Mouse (Mus musculus): ENCODE results near the gene Fzd4.

Gene Fzd4

DNA sequence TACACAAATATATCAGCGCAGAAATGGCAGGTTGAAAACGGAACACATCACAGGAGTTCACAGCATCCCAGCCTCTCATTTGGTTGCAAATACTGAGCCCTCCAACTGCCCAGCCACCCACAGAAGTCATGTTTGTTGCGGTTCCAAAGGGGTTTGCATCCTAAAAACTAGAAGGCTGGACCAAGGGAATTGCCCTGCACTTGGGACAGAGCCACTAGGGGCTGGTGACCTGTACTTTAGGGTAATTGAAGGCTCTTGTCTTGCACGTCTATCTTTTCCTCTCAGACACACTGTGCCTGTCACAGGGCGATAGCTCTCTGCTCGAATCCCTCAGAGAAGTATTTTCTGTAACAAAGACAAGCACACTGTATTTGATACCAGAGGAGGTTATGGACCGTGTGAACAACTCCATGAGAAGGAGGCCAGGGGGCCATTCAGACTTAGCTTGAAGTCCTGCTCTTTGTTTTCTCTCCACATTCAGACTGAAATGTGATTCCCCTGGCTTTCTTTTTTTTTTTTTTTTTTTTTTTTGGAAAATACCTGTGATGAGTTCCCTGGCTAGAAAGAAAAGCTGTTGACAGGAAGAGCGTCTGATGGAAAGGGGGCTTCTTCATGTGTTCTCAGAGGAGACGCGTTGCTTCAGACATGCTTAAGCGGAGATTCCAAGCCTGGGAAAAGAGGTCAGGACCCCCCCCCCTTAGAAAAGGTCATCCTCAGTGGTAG is 2.9 kb upstream of the Fzd4 start:
- no peak for DNase-seq (ENCODE audit: low spot score)

DNA sequence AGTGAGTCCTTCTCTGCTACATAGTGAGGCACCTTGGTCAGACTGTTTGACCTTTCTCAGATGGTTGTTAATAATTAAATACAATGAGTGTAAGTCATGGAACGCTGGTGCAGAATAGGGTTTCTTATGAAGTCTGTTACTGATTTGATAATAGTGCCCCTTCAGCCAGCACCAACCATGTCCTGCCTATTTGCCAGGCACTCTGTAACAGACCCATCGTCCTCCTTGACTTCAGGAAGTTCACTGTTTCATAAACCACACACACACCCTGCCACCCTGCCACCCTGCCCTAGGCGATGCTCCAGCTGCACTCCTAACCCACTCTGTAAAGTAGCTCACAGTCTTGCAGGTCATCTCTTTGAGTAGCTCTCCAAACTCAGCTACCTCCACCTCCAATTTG is 2.2 kb upstream of the Fzd4 start:
- DNase-seq (ENCODE audit: low spot score) = no peak

DNA sequence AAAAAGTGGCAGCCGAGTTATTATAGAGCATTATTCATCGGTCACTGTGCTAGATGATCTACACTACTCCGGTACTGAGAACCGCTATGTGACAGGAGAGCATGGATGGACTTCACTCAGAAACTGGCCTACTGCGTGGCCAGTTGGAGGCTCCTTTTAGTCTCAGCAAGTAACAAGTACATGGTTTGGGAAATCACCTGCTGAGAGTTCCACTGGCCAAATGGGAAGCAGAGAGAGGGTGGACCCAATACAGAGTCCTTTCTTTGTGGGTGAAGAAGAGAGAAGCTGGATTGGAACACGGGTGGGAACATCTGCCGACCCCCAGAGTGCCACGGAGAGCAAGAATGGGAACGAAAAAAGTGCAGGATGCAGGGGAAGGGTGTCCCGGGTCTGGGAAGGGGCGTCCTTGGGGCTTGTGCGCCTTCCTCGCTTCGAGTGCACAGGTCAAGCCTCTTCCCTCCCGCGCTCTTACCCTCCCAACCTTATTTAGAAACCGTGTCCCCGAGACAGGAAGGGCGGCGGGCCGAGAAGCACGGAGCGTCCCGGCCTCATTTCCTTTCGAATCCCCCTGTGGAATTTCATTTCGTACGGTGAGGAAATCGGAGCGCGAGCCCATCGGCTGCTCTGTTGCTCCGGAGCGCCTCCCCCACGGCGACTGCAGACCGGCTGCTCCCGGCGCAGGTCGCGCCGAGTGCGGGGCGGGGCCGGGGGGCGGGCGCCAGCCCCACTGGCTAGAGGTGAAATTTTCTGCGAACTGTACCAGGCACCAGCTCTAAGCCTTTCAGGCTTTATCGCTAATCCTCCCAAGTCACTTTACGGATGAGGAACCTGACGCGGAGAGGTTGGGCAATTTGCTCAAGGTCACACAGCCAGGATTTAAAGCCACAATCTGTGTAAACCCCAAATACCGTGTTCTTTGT is 842 bp upstream of the Fzd4 start:
- peak; percentile 44 for DNase-seq (ENCODE audit: low spot score)

DNA sequence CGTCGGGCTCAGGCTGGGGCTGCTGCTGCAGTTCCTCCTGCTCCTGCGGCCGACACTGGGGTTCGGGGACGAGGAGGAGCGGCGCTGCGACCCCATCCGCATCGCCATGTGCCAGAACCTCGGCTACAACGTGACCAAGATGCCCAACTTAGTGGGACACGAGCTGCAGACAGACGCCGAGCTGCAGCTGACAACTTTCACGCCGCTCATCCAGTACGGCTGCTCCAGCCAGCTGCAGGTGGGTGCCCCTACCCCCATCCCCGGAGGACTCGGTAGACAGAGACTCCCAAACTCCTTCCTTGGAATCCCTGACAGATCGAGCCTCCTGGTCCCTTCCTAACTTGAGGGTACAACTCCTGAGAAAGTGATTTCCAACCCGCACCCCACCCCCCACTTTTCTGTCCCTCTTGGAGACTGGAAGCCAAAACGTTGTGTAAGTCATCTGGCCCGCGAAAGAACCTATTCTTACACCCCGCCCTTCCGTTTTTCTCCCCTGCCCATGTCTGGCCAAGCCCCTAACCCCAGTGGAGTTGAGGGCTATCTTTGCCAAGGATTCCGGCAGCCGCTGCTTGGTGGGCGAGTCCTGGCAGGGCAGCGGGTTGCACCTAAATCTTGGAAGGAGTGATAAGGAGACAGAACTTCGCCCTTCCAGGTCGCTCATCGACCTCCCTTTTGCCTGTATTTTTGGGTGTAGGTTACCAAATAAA is 732 bp downstream of the Fzd4 start:
- peak; percentile 64 for DNase-seq (ENCODE audit: low spot score)

DNA sequence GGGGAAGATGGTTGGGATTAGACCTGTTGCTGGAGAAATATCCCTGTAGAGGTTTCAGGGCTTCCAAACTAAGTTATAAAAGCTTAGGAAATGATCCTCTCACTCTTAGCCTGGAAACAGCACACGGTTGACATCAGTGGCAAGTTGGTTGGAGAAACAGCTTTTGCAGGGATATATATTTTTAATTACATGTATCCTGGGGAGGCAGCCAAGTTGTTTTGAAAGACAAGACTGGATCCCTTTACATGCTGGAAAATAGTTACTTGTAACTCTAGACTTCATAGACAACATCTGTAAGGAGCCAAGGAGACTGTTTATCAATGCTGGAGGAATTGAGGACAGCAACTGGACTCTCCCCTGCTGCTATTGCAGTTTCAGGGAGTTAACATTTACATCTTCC is 1.9 kb downstream of the Fzd4 start:
- peak; percentile 62 for DNase-seq (ENCODE audit: low spot score)

DNA sequence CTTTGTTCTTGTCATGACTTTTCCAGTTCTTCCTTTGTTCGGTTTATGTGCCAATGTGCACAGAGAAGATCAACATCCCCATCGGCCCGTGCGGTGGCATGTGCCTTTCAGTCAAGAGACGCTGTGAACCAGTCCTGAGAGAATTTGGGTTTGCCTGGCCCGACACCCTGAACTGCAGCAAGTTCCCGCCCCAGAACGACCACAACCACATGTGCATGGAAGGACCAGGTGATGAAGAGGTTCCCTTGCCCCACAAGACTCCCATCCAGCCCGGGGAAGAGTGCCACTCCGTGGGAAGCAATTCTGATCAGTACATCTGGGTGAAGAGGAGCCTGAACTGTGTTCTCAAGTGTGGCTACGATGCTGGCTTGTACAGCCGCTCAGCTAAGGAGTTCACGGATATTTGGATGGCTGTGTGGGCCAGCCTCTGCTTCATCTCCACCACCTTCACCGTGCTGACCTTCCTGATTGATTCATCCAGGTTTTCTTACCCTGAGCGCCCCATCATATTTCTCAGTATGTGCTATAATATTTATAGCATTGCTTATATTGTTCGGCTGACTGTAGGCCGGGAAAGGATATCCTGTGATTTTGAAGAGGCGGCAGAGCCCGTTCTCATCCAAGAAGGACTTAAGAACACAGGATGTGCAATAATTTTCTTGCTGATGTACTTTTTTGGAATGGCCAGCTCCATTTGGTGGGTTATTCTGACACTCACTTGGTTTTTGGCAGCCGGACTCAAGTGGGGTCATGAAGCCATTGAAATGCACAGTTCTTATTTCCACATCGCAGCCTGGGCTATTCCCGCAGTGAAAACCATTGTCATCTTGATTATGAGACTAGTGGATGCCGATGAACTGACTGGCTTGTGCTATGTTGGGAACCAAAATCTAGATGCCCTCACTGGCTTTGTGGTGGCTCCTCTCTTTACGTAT is 3.1 kb downstream of the Fzd4 start:
- no peak for DNase-seq (ENCODE audit: low spot score)

DNA sequence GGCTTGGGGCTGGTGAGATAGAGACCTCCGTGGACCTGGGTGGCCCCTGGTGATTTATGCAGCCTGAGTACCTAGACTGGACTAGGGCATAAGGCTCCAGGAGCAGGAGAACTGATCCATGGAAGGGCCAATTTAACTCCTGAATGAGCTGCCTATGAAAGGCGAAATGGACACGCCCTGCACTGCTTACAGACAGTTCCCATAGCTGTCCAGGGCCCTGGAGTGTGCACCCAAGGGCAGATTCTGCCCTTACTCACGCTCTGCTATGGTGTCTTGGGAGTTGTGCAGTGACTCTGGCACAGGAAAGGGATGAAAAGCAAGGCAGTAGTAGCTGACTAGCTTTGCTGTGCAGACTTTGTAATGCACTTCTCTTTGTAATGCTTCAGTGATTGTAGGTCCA is 6.1 kb downstream of the Fzd4 start:
- DNase-seq (ENCODE audit: low spot score) = no peak

DNA sequence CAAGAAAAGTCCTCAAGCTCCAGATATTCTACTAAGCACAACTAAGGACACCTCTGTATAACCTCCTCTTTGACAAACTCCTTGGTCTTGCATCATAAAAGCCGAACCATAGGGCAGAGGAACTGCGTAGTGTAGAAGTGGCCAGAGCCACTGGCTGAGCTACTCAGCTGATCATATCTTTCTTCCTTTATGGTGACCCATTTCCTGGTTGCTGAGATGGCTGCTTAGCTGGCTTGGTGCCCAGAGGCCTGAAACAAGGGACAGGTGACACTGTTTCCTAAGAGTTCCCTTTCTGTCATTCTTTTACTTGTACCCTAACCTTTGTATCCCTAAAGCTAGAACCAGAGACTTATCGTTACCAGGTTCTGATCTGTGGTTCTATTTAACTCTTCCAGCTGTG is 7.2 kb downstream of the Fzd4 start:
- DNase-seq (ENCODE audit: low spot score) = no peak

DNA sequence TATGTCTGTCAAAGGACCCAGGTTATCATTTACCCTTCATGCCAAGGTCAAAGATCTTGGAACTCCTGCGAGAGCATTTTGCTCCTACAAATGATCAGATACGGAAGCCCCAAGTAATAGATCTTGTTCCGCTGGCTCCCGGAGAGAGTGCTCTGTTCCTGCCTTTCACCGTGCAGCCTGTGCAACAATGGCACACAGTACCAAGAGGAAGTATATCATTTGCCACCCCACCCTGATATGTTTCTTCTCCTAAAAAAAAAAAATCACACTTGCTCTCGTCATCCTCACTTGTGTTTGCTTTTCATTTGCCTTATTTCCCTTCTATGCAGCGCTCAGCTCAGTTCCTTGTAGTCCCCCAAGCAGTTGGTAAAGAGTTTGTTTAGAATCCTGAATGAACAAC is 7.9 kb downstream of the Fzd4 start:
- DNase-seq (ENCODE audit: low spot score) = no peak

DNA sequence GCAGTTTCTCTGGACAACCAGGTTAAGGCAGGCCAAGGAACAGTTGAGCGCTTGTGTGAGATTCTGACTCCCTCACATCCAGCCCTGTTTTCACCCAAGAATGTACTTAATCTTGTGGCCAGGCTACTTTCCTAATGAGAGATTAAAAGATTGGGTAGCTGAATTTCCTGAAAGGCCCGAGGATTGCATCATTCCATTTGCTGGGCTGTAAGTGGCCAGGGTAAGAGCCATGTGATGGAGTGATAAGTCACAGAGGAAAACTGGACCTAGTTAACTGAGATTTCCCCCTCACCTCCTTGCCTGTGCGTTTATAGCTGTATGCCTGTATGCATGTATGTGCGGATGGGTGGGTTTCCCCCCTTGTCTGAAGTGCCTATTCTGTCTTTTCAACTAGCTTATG is 11.9 kb downstream of the Fzd4 start:
- DNase-seq (ENCODE audit: low spot score) = peak; percentile 38

DNA sequence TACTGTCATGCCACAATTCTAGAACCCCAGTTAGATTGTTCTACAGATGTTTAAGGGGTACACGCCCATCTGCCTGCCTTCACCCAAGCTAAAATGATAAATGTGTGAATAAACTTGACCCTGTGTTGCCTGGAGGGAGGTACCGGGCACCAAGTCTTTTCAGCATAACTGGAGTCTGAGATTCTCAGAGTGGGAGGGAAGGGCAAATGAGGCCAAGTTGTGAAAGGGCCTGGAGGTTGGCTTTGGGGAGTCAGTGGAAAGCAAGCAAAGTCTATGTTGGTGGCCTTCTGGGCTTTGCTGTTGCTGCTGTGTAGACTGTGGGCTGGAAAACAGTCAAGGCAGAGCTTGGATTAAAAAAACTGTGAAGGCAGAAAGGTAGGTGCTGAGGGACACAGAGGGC is 13.6 kb downstream of the Fzd4 start:
- DNase-seq (ENCODE audit: low spot score) = peak; percentile 58

DNA sequence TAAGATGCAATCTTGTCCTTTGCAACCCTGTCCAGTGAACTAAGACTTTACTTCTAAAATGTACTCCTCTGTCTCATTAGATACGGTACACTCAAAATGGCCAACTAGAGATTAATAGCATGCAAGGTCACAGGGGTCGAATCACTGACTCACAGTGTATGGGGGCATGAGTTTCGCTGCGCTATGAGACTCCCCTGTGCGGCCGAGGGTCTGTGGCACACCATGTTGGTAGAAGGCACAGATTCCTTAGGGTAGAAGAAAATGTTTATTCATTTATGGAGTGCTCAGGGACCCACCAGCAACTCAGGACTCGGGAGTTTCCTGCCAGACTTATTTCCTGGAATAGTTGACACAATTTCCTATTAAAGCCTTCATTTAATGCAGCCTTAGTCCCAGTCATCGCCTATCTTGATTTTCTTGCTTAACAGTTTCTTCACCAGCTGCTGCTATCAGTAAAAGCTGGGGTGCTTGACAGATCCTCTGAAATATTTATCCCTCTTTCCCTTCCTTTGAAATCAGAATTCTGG is 14.0 kb downstream of the Fzd4 start:
- DNase-seq (ENCODE audit: low spot score) = no peak

DNA sequence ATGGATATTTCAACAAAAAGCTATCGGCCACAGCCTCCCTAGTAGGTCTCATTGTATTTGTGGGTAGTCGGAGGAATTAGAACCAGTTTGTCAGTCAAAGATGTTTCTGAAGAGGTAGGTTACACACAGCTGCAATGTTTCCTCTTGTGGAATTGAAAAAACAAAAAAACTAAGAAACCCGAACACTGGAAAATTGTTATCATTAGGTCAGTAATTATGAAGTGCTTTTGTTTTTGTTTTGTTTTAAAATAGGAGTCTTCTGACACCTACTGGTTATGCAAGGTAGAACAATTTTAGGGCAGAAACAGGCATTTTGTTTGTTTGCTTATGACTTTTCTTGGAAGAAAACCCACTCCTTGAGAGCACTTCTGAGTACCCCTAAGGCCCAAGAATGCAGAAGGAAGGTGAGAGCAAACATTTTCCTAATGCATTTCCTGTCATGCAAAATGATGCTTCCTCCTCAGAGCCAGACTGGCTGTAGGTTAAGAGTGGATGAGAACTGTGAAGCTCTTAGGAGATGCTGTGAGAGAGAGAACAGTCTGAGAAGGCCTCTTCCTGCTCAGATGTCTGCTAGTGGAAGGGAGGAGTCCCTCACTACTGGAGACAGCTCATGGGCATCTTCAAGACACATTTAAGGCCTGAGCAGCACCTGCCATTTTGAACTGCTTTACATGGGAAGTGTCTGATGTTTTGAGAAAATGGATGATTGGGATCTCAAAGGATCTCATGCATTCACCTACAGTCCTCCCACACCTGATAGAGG is 14.9 kb downstream of the Fzd4 start:
- DNase-seq (ENCODE audit: low spot score) = peak; percentile 46

DNA sequence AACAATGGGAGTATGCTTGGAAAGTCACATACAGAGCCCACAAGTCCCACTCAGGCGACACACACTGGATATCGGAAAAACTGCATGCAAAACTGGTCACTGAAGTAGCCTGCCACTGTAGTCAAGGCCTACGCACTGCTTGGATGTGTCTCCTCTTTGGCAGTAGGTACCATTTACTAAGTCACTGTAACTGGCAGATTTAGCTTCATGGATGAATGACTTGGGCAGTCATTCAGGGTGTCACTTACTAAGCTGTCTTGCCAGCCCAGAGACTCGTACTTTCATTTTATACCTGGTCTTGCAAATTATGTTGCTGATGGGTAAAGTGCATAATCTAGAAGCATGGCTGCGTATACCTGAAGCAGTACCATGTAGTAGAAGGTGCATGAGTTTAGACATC is 17.1 kb downstream of the Fzd4 start:
- DNase-seq (ENCODE audit: low spot score) = no peak

DNA sequence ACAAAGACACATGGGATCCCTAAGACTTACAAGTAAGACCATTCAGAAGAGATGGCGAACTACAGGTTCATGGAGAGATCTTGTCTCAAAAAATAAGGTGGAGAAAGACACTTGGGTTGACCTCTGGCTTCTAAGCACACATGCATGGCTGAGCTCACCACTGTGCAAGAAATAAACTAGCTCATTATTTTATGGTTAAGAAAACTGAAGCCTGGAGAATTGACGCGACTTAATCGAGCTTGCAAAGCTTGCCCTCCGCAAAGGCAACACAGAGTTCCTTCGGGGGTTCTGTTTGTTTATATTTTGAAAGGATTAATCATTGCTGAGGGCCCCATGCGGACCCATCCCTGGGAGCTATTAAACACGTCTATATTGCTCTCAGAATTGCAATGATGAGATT is 18.5 kb downstream of the Fzd4 start:
- no peak for DNase-seq (ENCODE audit: low spot score)

DNA sequence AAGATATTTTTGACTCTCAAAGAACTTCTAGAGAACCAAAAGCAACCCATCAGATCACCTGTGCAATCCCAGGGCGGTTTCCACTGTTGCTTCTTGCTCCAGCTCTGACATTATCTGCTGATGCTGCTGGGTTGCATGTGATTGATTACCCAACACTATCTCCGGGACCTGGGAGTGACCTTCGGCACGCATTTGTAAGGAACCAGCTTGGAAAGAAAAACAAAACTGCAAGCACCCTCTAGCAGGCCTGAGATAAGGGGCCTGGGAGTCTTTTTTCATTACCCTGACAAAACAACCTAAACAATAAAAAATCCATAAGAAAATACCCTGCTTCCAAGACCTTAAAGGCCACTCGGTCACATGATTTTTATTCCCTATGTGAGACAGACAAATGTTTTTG is 19.0 kb downstream of the Fzd4 start:
- DNase-seq (ENCODE audit: low spot score) = peak; percentile 56

DNA sequence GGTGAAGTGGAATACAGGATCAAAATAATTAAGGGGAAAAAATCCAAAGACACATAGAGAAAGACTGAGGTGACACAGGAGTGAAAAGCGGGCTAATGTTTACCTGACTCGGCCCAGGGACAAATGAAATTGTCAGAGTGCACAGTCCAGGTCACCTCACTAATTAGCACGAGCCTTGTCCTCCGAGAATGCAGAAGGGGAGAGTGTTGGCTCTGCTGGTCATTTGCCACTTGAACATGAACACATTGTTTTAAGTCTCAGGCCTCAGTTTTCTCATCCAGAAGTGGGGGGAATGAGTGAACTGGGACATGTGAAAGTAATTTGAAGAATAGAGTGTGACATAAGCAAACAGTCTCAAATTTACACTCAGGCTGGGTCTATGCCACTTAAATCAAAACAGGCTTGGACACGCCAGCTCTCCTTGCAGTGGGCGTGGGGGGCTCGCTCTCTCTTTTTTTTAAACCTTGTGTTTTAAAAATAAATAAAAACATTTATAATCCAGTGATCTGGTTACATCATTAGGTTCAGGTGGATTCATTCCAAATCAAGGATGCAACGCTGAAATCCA is 19.6 kb downstream of the Fzd4 start:
- DNase-seq (ENCODE audit: low spot score) = no peak

DNA sequence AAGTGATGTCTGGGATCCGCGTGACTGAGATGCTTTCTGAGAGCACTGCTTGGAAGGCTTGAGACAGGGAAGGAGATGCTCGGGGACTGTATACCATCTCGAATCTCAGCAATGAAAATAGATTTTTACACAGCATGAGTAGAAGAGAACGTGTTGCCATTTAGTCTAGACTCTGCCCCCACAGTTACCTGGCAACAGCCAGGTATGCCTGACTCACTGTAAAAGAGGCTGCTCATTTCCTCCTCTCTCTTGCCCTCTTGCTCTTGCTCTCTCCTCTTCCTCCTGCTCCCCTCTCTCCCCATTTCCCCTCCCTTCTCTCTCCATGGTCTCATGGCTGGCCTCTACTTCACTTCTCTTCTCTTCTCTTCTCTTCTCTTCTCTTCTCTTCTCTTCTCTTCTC is 20.5 kb downstream of the Fzd4 start:
- DNase-seq (ENCODE audit: low spot score) = no peak

DNA sequence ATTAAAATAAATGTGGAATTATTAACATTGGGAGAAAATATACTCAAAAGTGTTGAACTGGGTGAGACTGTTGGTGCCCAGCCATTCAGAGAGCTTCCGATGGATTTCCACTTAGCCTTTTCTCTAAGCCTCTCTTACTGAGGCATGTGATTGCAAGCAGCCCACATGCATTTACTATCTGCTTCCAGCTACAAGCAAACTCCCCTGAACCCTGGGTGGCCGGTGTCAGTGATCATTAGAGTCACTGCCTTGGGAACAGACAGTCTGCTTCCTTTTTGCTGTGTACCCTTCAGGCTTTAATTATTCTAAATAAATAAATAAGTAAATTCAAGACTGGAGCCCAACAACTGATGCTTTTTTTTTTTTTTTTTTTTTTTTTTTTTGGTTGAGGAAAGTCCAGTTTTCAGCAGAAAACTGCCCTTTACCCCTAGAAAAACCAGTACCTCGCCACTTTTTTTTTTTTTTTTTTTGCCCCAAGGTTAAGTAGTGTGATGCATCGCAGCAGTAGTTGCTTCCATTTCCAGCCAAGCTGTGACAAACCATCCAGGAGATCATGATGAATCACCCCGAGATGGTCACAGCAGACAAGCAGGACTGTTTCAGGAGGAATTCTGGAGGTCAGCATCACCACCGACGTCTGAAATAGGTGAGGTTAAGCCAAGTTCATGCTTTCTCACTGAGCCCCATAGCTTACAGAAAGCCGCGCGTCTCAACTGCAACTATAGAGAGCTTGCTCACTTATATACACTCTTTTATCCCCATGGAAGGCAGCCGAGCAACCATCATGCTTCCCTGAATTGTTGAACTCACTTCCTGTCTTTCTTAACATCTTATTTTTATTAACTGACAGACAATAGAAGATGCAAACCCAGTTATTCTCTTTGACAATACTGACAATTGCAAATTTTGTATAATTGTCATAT is 21.9 kb downstream of the Fzd4 start:
- DNase-seq (ENCODE audit: low spot score) = no peak

All from adipocyte (in vitro differentiated cells).